Mouse (Mus musculus): Measurements from ENCODE around the gene Rreb1. TPM values are rescaled to one million over a fixed set of nuclear protein-coding genes. Genes with fewer than 3 reads are reported as not detected.
"Not testable (repeated sequence)": the region's sequence is repeated elsewhere in the genome, so short reads cannot be mapped to it uniquely, and the experiment has no call there.

The Rreb1 gene
- polyA plus RNA-seq, 1 experiment from 2014 or later, result 14.5 TPM

GRCm38 (mm10) chr13:37833500-37833899 is 55.3 kb downstream of the Rreb1 start:
- 72% methylated on average over 8 of the region's 8 CpGs for WGBS
- Histone ChIP-seq H3K27me3 (no peaks in the 10 kb centered on the region), H3K27ac (no peak overlapping the region), H3K4me1 (peaks cover 54% of the 10 kb centered on the region), H3K4me2 (no peak overlapping the region), H3K9ac (no peak overlapping the region), H3K9me3 (replicated peaks) (no peaks in the 10 kb centered on the region), H3K4me3 (replicated peaks) (no peak overlapping the region), H3K36me3 (no peaks in the 10 kb centered on the region)
- ATAC-seq (replicated peaks; ENCODE audit: low FRiP score), result no peak

DNA sequence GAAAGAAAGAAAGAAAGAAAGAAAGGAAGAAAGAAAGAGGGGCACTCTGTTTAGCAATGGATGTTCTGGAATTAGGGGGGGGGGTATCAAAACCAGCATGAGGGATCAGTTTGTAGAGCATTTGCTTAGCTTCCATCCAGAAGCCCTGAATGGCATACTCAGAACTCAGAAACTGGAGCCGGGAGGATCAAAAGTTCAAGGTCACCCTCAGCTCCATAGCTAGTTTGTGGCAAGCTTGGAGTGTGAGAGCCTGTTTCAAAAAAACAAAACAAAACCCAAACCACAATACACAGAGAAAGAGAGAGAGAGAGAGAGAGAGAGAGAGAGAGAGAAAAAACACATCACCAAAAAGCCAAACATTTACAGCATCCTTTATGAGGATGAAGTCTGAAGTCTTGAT is 57.1 kb downstream of the Rreb1 start:
- no peak for ATAC-seq (replicated peaks; ENCODE audit: low FRiP score)
- Histone ChIP-seq H3K9ac (no peak overlapping the region), H3K4me1 (peaks cover 41% of the 10 kb centered on the region), H3K27me3 (no peaks in the 10 kb centered on the region), H3K9me3 (replicated peaks) (no peaks in the 10 kb centered on the region), H3K4me3 (replicated peaks) (no peak overlapping the region), H3K4me2 (no peak overlapping the region), H3K27ac (no peak overlapping the region), H3K36me3 (no peaks in the 10 kb centered on the region)
- WGBS, result 78% methylated on average over 1 of the region's 1 CpGs

DNA sequence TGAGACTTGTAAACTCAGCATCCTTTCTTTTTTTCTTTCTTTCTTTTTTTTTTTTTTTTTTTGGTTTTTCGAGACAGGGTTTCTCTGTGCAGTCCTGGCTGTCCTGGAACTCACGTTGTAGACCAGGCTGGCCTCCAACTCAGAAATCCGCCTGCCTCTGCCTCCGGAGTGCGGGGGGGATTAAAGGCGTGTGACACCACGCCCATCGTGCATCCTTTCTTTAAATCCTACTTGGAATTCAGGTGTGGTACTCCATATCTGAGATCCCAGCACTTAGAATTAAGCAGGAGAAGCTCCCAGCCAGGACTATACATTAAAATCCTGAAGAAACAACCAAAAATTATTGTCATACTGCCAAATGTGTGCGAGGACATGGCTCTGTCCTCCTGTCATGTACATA is 57.6 kb downstream of the Rreb1 start:
- WGBS, result 91% methylated on average over 9 of the region's 9 CpGs
- not testable (repeated sequence) for H3K9me3 ChIP-seq (replicated peaks); H3K27me3 ChIP-seq; H3K27ac ChIP-seq; ATAC-seq (replicated peaks; ENCODE audit: low FRiP score); H3K9ac ChIP-seq; H3K4me3 ChIP-seq (replicated peaks); H3K4me2 ChIP-seq; H3K36me3 ChIP-seq
- peaks cover 36% of the 10 kb centered on the region for H3K4me1 ChIP-seq

DNA sequence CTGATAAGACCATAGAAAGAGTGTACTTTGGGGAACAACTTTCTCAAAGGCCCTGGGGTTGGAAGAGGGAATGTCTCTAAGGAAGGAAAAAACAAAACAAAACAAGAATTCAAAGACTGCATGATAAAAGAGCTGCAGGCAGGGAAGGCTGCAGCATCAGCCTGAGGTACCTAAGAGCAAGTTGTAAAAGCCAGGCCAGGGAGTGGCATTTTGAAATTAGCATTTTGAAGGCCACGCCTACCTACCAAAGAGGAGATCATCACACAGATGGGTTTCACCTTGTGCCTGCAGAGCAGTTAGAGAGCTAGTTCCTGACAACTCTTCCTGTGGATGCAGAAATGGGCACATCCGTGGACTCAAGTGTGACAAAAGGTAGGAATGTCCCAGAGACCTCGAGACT is 59.2 kb downstream of the Rreb1 start:
- peaks cover 20% of the 10 kb centered on the region for H3K4me1 ChIP-seq
- H3K36me3 ChIP-seq, result no peaks in the 10 kb centered on the region
- 70% methylated on average over 3 of the region's 3 CpGs for WGBS
- no peak overlapping the region for H3K4me2 ChIP-seq
- no peaks in the 10 kb centered on the region for H3K27me3 ChIP-seq
- H3K9ac ChIP-seq, result no peak overlapping the region
- H3K9me3 ChIP-seq (replicated peaks), result no peaks in the 10 kb centered on the region
- no peak overlapping the region for H3K4me3 ChIP-seq (replicated peaks)
- H3K27ac ChIP-seq, result no peak overlapping the region
- ATAC-seq (replicated peaks; ENCODE audit: low FRiP score), result no peak

DNA sequence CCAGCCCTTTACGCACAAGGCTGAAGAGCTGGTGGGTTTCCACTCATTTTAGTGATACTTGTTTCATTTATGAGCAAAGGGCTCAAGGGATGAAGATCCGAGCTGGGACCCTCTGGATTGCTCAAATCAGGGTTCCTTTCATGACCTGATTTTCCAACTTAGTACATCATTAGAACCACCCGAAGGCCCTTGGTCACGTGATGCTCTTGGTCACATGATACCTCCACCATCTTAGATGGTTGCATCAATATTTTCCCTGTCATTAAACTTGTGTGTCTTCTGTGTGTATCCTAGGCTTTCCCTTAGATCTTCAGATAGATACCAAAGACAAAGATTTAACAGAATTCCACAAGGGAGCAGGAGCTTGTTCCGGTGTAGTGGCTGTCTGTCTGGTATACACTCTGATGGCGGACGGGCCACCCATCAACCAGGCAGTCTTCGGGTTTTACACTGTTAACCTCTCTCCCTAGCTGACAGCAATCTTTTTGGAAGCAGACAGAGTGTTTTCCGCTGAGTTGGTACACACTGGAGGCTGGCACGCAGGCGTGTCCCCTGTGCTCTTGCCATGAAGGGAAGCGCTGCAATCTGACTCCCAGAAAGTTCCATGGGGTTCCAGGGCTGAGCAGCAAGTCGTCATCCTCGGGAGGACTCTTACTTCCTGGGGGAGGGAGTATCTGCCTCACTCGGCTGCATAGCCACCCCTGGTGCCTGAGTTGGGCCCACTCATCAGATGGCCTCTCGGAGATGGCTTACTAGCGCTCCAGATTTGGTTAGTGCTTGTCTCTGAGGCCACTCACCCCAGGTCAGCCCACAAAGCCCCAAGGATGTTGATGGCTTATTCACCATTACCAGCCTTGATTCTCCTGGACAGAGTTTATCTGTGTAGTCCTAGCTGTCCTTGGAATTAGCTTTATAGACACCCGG is 60.3 kb downstream of the Rreb1 start:
- Histone ChIP-seq H3K4me1 (peaks cover 14% of the 10 kb centered on the region), H3K36me3 (no peaks in the 10 kb centered on the region), H3K4me3 (replicated peaks) (no peak overlapping the region), H3K27ac (no peak overlapping the region), H3K9me3 (replicated peaks) (no peaks in the 10 kb centered on the region), H3K4me2 (no peak overlapping the region), H3K27me3 (no peaks in the 10 kb centered on the region), H3K9ac (no peak overlapping the region)
- 84% methylated on average over 18 of the region's 18 CpGs for WGBS
- no peak for ATAC-seq (replicated peaks; ENCODE audit: low FRiP score)

DNA sequence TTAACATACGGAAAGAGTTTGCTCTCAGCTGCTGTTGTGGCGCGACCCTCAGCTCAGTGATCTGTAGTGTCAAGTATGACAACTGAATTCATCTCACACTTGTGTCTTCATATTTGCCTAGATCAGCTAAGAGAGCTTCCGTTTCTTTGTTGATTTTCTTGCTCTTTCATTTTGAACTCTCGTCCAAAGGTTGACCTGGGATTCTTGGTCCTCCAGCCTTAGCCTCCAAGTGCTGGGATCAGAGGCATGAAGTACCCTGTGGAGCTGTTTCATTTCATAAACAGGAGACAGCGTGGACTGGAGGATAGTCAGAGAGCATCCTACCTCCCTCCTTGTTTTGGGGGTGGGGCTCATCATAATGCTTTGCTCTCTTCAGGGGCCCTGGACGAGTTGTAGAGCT is 65.0 kb downstream of the Rreb1 start:
- H3K4me3 ChIP-seq (replicated peaks), result no peak overlapping the region
- peaks cover 45% of the 10 kb centered on the region for H3K4me1 ChIP-seq
- H3K9me3 ChIP-seq (replicated peaks), result no peaks in the 10 kb centered on the region
- H3K9ac ChIP-seq, result no peak overlapping the region
- no peak overlapping the region for H3K4me2 ChIP-seq
- no peaks in the 10 kb centered on the region for H3K27me3 ChIP-seq
- no peak overlapping the region for H3K27ac ChIP-seq
- no peaks in the 10 kb centered on the region for H3K36me3 ChIP-seq
- ATAC-seq (replicated peaks; ENCODE audit: low FRiP score), result no peak
- 83% methylated on average over 7 of the region's 7 CpGs for WGBS

- WGBS, result 58% methylated on average over 10 of the region's 10 CpGs
- no peak overlapping the region for H3K9ac ChIP-seq
- no peaks in the 10 kb centered on the region for H3K36me3 ChIP-seq
- ATAC-seq (replicated peaks; ENCODE audit: low FRiP score), result no peak
- no peak overlapping the region for H3K27ac ChIP-seq
- H3K4me3 ChIP-seq (replicated peaks), result no peak overlapping the region
- H3K4me2 ChIP-seq, result no peak overlapping the region
- H3K4me1 ChIP-seq, result peaks cover 47% of the 10 kb centered on the region
- H3K27me3 ChIP-seq, result no peaks in the 10 kb centered on the region
- no peaks in the 10 kb centered on the region for H3K9me3 ChIP-seq (replicated peaks)
Measured at GRCm38 (mm10) chr13:37843844-37844243, 65.6 kb downstream of the Rreb1 start.

- no peak overlapping the region for H3K4me3 ChIP-seq (replicated peaks)
- no peak for ATAC-seq (replicated peaks; ENCODE audit: low FRiP score)
- H3K27me3 ChIP-seq, result no peaks in the 10 kb centered on the region
- H3K4me1 ChIP-seq, result peaks cover 47% of the 10 kb centered on the region
- H3K27ac ChIP-seq, result peak overlapping the region; percentile 48; the same call in 1 of the 2 replicates
- no peak overlapping the region for H3K4me2 ChIP-seq
- WGBS, result 54% methylated on average over 3 of the region's 3 CpGs
- no peaks in the 10 kb centered on the region for H3K36me3 ChIP-seq
- no peaks in the 10 kb centered on the region for H3K9me3 ChIP-seq (replicated peaks)
- H3K9ac ChIP-seq, result no peak overlapping the region
Measured at GRCm38 (mm10) chr13:37845156-37845555, 67.0 kb downstream of the Rreb1 start.

GRCm38 (mm10) chr13:37845641-37846040 is 67.4 kb downstream of the Rreb1 start:
- H3K27ac ChIP-seq, result 0 out of 2 replicates have a peak overlapping the region, but pooled peaks have one; percentile 48
- H3K9ac ChIP-seq, result no peak overlapping the region

DNA sequence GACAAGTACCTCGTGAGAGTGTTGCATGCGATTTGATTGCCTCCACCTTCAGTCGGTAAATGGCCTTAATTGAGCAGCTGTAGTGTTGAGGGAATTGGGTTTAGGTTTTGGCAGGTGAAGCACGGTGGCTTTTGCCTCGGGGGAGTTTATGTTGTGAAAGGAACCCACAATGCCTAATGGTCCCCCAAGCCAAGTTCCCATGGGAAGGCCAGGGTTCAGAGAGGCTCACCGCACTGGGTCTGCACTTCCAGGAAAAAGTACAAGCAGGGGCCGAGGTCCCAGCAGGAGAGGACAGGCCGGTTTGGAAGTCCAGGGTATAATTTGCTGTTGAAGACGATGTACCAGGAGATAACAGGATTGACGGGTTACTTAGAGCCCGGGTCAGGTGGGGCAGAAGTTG is 68.3 kb downstream of the Rreb1 start:
- no peak for ATAC-seq (replicated peaks; ENCODE audit: low FRiP score)
- H3K4me3 ChIP-seq (replicated peaks), result no peak overlapping the region
- no peaks in the 10 kb centered on the region for H3K27me3 ChIP-seq
- no peak overlapping the region for H3K4me2 ChIP-seq
- H3K27ac ChIP-seq, result no peak overlapping the region
- H3K36me3 ChIP-seq, result no peaks in the 10 kb centered on the region
- no peak overlapping the region for H3K9ac ChIP-seq
- 69% methylated on average over 11 of the region's 11 CpGs for WGBS
- peaks cover 47% of the 10 kb centered on the region for H3K4me1 ChIP-seq
- H3K9me3 ChIP-seq (replicated peaks), result no peaks in the 10 kb centered on the region

More at GRCm38 (mm10) chr13:37845641-37846040, 67.4 kb downstream of the Rreb1 start:
- H3K4me3 ChIP-seq (replicated peaks), result no peak overlapping the region
- WGBS, result 59% methylated on average over 7 of the region's 7 CpGs
- no peak overlapping the region for H3K4me2 ChIP-seq
- no peaks in the 10 kb centered on the region for H3K27me3 ChIP-seq
- H3K4me1 ChIP-seq, result peaks cover 47% of the 10 kb centered on the region
- no peak for ATAC-seq (replicated peaks; ENCODE audit: low FRiP score)
- H3K9me3 ChIP-seq (replicated peaks), result no peaks in the 10 kb centered on the region
- no peaks in the 10 kb centered on the region for H3K36me3 ChIP-seq

- Histone ChIP-seq H3K36me3 (no peaks in the 10 kb centered on the region), H3K27me3 (no peaks in the 10 kb centered on the region), H3K4me2 (no peak overlapping the region), H3K4me1 (peaks cover 52% of the 10 kb centered on the region), H3K4me3 (replicated peaks) (no peak overlapping the region), H3K9me3 (replicated peaks) (no peaks in the 10 kb centered on the region), H3K27ac (peak overlapping the region; percentile 30; the same call in 1 of the 2 replicates), H3K9ac (no peak overlapping the region)
- WGBS, result 77% methylated on average over 9 of the region's 9 CpGs
- no peak for ATAC-seq (replicated peaks; ENCODE audit: low FRiP score)
Measured at GRCm38 (mm10) chr13:37846962-37847570, 68.9 kb downstream of the Rreb1 start.

DNA sequence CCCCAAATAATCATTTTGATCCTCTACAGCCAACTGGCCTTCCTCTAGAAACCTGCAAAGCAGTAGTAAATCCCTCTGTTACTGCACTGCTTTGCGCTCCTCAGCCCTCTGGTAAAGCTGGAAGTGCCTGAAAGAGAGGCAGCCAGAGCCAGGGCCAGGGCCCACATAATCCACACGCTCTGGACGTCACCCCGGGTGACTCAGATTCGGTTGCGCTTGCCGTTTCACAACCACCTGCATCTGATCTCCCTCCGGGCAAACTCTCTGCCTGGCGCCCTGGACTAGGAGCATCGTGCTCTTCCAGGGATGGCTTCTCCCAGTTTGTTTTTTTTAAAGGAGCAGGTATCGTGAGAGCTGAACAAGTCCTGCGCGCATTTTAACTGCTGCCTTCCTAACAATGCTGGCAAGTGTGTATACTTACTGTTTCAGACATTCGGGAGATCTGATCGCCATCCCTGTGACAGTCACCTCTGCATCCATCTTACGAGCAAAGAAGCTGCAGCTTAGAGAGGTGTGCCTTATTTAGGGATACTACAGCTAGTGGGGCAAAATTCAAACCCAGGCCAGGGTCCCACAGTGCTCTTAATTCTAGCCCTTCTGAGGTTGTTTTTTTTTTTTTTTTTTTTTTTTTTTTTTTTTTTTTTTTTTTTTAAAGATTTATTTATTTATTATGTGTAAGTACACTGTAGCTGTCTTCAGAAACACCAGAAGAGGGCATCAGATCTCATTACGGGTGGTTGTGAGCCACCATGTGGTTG is 69.6 kb downstream of the Rreb1 start:
- H3K4me3 ChIP-seq (replicated peaks), result no peak overlapping the region
- H3K9me3 ChIP-seq (replicated peaks), result no peaks in the 10 kb centered on the region
- H3K9ac ChIP-seq, result no peak overlapping the region
- no peak overlapping the region for H3K4me2 ChIP-seq
- peak overlapping the region; percentile 30; the same call in 1 of the 2 replicates for H3K27ac ChIP-seq
- 65% methylated on average over 17 of the region's 17 CpGs for WGBS
- no peaks in the 10 kb centered on the region for H3K36me3 ChIP-seq
- H3K27me3 ChIP-seq, result no peaks in the 10 kb centered on the region
- H3K4me1 ChIP-seq, result peaks cover 56% of the 10 kb centered on the region
- ATAC-seq (replicated peaks; ENCODE audit: low FRiP score), result peak; percentile 52; the same call in 1 of the 2 replicates
